Mouse (Mus musculus) cortical plate, adult 2 months (tissue): ENCODE data around the gene AC131692.1.

Source experiments
- CTCF ChIP-seq: fragments of 200-500 bp; IDR thresholded peaks from 2 replicates; pipeline ENCODE4 v1.5.1; 2011; ENCODE audit warnings: mild to moderate bottlenecking, control low read depth, low read length; ENCODE audit not compliant: insufficient read depth; ENCODE audit errors: extremely low read depth
- POLR2A ChIP-seq: fragments of 200-500 bp; IDR thresholded peaks from 2 replicates; pipeline ENCODE4 v1.6.1; 2011; ENCODE audit warnings: mild to moderate bottlenecking, low read length, control low read depth; ENCODE audit not compliant: insufficient read depth; ENCODE audit errors: extremely low read depth

DNA sequence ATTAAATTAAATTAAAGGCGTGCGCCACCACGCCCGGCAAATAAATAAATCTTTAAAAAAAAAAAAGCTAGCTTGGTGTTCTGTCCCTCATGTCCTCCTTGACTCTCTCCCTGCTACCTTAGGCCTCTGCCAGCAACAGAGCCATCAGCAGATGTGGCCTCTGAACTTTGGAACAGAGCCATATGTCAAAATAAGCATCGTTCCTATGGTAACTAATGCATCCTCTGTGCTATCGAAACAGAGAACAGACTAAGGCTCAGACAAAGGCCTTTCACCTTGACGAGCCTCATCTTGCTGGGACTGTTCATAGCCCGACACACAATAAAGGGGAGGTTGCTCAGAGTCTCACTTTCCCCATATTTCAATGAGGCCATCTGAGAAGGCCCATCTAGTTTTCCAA, 29.1 kb downstream of the AC131692.1 start:
- TF ChIP-seq CTCF = no peak
- TF ChIP-seq POLR2A = no peak
